Mouse (Mus musculus) MEL (cell line): ENCODE results near the gene H2-Q4. TPM values are rescaled to one million over a fixed set of nuclear protein-coding genes. Genes with fewer than 3 reads are reported as not detected.
"Not testable (repeated sequence)": the region's sequence is repeated elsewhere in the genome, so short reads cannot be mapped to it uniquely, and the experiment has no call there.

Experiments used
- DNase-seq: peaks from one replicate; pipeline ENCODE4 v3.0.0; 2011; ENCODE audit warnings: low read depth, low spot score
- H3K27ac ChIP-seq: 2 replicates; pipeline ENCODE4 v1.5.1; 2012; ENCODE audit warnings: low read depth, mild to moderate bottlenecking, control low read depth, low read length, moderate library complexity; ENCODE audit not compliant: control insufficient read depth
- H3K27me3 ChIP-seq, 2 experiments: fragments of 150-350 bp in 1 of 2; sonication (generic) in 1 of 2; 2 replicates each; pipeline ENCODE4 v1.6.1; 2012; ENCODE audit warnings: low read length in 2 of 2, mild to moderate bottlenecking in 2 of 2, improper control_type of control experiment in 1 of 2, moderate library complexity in 1 of 2; ENCODE audit not compliant: insufficient read depth in 2 of 2, control insufficient read depth in 1 of 2
- H3K36me3 ChIP-seq, 2 experiments: 2 replicates each; pipeline ENCODE4 v1.6.1; 2012 to 2014; ENCODE audit warnings: low read length in 2 of 2, improper control_type of control experiment in 1 of 2, inconsistent platforms in 1 of 2, mild to moderate bottlenecking in 1 of 2; ENCODE audit not compliant: insufficient read depth in 2 of 2, control insufficient read depth in 1 of 2
- H3K4me1 ChIP-seq, 2 experiments: fragments of 150-350 bp in 1 of 2; sonication (generic) in 1 of 2; 2 replicates each; pipeline ENCODE4 v1.6.1; 2012; ENCODE audit warnings: low read length in 2 of 2, improper control_type of control experiment in 1 of 2, mild to moderate bottlenecking in 1 of 2; ENCODE audit not compliant: insufficient read depth in 2 of 2, control insufficient read depth in 1 of 2
- H3K4me3 ChIP-seq, 2 experiments: fragments of 150-350 bp in 1 of 2; sonication (generic) in 1 of 2; 2 replicates each; pipeline ENCODE4 v1.5.1; 2012; ENCODE audit warnings: low read depth in 2 of 2, low read length in 2 of 2, mild to moderate bottlenecking in 2 of 2, moderate library complexity in 2 of 2, control low read depth in 1 of 2, improper control_type of control experiment in 1 of 2; ENCODE audit not compliant: control insufficient read depth in 1 of 2, insufficient read depth in 1 of 2
- H3K79me2 ChIP-seq: 2 replicates; pipeline ENCODE4 v1.6.1; 2012; ENCODE audit warnings: mild to moderate bottlenecking, low read length, moderate library complexity; ENCODE audit not compliant: control insufficient read depth, poor library complexity, insufficient read depth
- H3K9ac ChIP-seq: 2 replicates; pipeline ENCODE4 v1.6.1; 2012; ENCODE audit warnings: low read depth, mild to moderate bottlenecking, control low read depth, low read length, moderate library complexity; ENCODE audit not compliant: control insufficient read depth, poor library complexity, severe bottlenecking
- H3K9me3 ChIP-seq: fragments of 150-350 bp; sonication (generic); replicated peaks from 2 replicates; pipeline ENCODE4 v1.6.1; 2012; ENCODE audit warnings: mild to moderate bottlenecking, low read length, improper control_type of control experiment, moderate library complexity; ENCODE audit not compliant: insufficient read depth
- CTCF ChIP-seq, 3 experiments: IDR thresholded peaks in 2 of 3; conservative IDR thresholded peaks in 1 of 3; 2 replicates each; pipeline ENCODE4 v1.5.1; 2011 to 2012; ENCODE audit warnings: low read length in 3 of 3, low read depth in 2 of 3, mild to moderate bottlenecking in 2 of 3, improper control_type of control experiment in 1 of 3, inconsistent platforms in 1 of 3, mixed read lengths in 1 of 3, moderate library complexity in 1 of 3; ENCODE audit not compliant: control insufficient read depth in 1 of 3, insufficient read depth in 1 of 3, poor library complexity in 1 of 3, severe bottlenecking in 1 of 3
- GATA1 ChIP-seq: IDR thresholded peaks from 2 replicates; pipeline ENCODE4 v1.6.1; 2011; ENCODE audit warnings: low read depth, low read length, improper control_type of control experiment
- KAT2A ChIP-seq: conservative IDR thresholded peaks from 2 replicates; pipeline ENCODE4 v1.6.1; 2012; ENCODE audit warnings: low read depth, low read length, improper control_type of control experiment, inconsistent platforms
- MYB ChIP-seq: IDR thresholded peaks from 2 replicates; pipeline ENCODE4 v1.6.1; 2011; ENCODE audit warnings: mild to moderate bottlenecking, low read depth, low read length, improper control_type of control experiment
- NRF1 ChIP-seq: IDR thresholded peaks from 2 replicates; pipeline ENCODE4 v1.6.1; 2014; ENCODE audit warnings: low read depth, mild to moderate bottlenecking, inconsistent platforms, low read length, improper control_type of control experiment, moderate library complexity; ENCODE audit not compliant: poor library complexity, insufficient read depth, severe bottlenecking
- POLR2AphosphoS2 ChIP-seq: IDR thresholded peaks from 2 replicates; pipeline ENCODE4 v1.6.1; 2011; ENCODE audit warnings: low read length, improper control_type of control experiment
- SIN3A ChIP-seq: IDR thresholded peaks from 2 replicates; pipeline ENCODE4 v1.6.1; 2012; ENCODE audit warnings: low read length, improper control_type of control experiment, inconsistent platforms
- SMC3 ChIP-seq: IDR thresholded peaks from 2 replicates; pipeline ENCODE4 v1.6.1; 2011; ENCODE audit warnings: low read depth, low read length, improper control_type of control experiment
- TBP ChIP-seq: IDR thresholded peaks from 2 replicates; pipeline ENCODE4 v1.8.0; 2011; ENCODE audit warnings: low read depth, low read length, improper control_type of control experiment
- UBTF ChIP-seq: IDR thresholded peaks from 2 replicates; pipeline ENCODE4 v1.6.1; 2012; ENCODE audit warnings: low read depth, mild to moderate bottlenecking, inconsistent platforms, low read length, improper control_type of control experiment, moderate library complexity, borderline replicate concordance; ENCODE audit not compliant: insufficient read depth
- ZKSCAN1 ChIP-seq: IDR thresholded peaks from 2 replicates; pipeline ENCODE4 v1.6.1; 2012; ENCODE audit warnings: low read depth, mild to moderate bottlenecking, inconsistent platforms, low read length, improper control_type of control experiment, moderate library complexity
- polyA plus RNA-seq, 2 experiments: library from polyadenylated mRNA; stranded (reverse) in 1 of 2; unstranded in 1 of 2; fragments of >175 nt in 1 of 2; fragments of >200 nt in 1 of 2; gene quantifications; 2 replicates each; pipeline versions ENCODE4 v1.2.1 to v1.2.4; 2012; ENCODE audit warnings: low replicate concordance in 2 of 2, low read depth in 1 of 2; ENCODE audit not compliant: insufficient read length in 2 of 2, insufficient read depth in 1 of 2, missing spikeins in 1 of 2
- total RNA-seq: library from RNA; depleted of rRNA; stranded (reverse); fragments of 300-350 nt; gene quantifications from 2 replicates; pipeline ENCODE4 v1.2.3, GENCODE M21; 2012

Gene H2-Q4
- total and polyA plus RNA-seq, 3 experiments, result 9.1 to 25.5 TPM; not detected in 1

- H3K4me1 ChIP-seq, result no peaks in the 10 kb centered on the region
- H3K9ac ChIP-seq, result no peak overlapping the region
- no peak overlapping the region for H3K27ac ChIP-seq
- no peak for TF ChIP-seq POLR2AphosphoS2
- TF ChIP-seq UBTF, result no peak
- TF ChIP-seq MYB, result no peak
- TF ChIP-seq ZKSCAN1, result no peak
- no peak for TF ChIP-seq KAT2A
- TF ChIP-seq GATA1, result no peak
- TF ChIP-seq NRF1, result no peak
- TF ChIP-seq SIN3A, result no peak
- TF ChIP-seq CTCF (IDR thresholded peaks at IDR 0.05 in 2 of 3, conservative IDR thresholded peaks at IDR 0.05 in 1 of 3; ENCODE audit: control insufficient read depth in 1 of 3, insufficient read depth in 1 of 3, low read depth in 2 of 3, low read length in 3 of 3, poor library complexity in 1 of 3, severe bottlenecking in 1 of 3), result no peak
- TF ChIP-seq SMC3, result no peak
- no peak for TF ChIP-seq TBP
- no peaks in the 10 kb centered on the region for H3K27me3 ChIP-seq
- DNase-seq, result no peak
- no peaks in the 10 kb centered on the region for H3K79me2 ChIP-seq
- H3K4me3 ChIP-seq, result no peak overlapping the region
- H3K36me3 ChIP-seq, result no peaks in the 10 kb centered on the region
- H3K9me3 ChIP-seq, result no peaks in the 10 kb centered on the region
These were observed 36.5 kb upstream of the H2-Q4 start for GRCm38 (mm10) chr17:35342711-35343476.

- H3K36me3 ChIP-seq, H3K4me3 ChIP-seq, DNase-seq, H3K27me3 ChIP-seq, H3K9me3 ChIP-seq, H3K79me2 ChIP-seq, H3K4me1 ChIP-seq, H3K9ac ChIP-seq, H3K27ac ChIP-seq: not testable (repeated sequence)
These were observed 31.8 kb upstream of the H2-Q4 start for GRCm38 (mm10) chr17:35347659-35348058.

DNA sequence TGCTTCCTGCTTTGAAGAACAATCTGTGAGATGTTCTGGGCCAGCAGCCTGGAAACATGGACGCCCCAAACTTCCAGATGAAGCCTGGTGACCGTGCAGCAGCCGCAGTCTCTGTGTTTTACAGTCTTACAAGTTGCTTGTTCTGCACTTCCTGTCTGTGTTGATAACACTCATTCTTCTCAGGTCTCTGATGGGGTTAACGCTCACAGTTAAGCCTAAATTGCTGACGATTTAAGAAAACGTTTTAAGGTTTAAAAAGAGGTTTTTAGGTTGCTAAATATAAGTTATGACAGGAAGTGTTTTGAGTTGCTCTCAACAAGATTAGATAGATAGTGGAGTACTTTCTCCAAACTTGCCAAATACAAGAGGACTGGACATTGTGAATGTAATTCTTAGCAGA, 26.1 kb upstream of the H2-Q4 start:
- not testable (repeated sequence) for H3K79me2 ChIP-seq, H3K36me3 ChIP-seq, H3K4me1 ChIP-seq, DNase-seq, H3K9me3 ChIP-seq, H3K27me3 ChIP-seq, H3K4me3 ChIP-seq, H3K9ac ChIP-seq, H3K27ac ChIP-seq
